Comparison of ENCODE assay signal across 10 mouse cellular contexts in the genomic region with DNA sequence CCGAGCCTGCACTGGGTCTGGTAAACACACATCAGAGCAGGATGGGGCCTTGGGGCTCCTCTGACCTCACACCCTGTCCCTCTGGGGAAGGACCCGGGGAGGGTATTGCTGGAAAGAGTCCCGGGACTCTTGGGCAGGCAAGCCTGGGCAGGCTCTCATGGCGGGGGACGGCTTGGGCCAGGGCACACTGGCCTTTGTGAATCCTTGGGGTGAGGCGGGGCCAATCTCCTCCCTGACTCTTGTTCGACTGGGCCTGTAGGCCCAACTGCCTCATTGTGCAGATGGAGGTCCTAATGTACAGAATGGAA. TPM values are rescaled to one million over a fixed set of nuclear protein-coding genes. Genes with fewer than 3 reads are reported as not detected.
DNase-seq lines count a peak whose midpoint lies in the region; ATAC-seq and TF ChIP-seq lines count a peak whose summit lies in the region.
"Had no signal": no experiment of that assay in that cellular context is flagged by ENCODE, and none has a peak within 500 bp of the region (broad histone marks: within the 10 kb centered on the region; RNA-seq: fewer than 3 reads in every experiment).

No protein-coding gene starts in this region.

- no peak overlapping the region; the same call in 1 of the 2 replicates for H3K27ac ChIP-seq in cerebellum, adult 2 months (ENCODE audit: insufficient read depth, low read length)
- peak overlapping the region; percentile 31; the same call in 1 of the 2 replicates for H3K27ac ChIP-seq in neural tube, embryonic 11.5 days (ENCODE audit: low read depth, low read length)
- H3K27ac ChIP-seq in hindbrain, embryonic 13.5 days = peak overlapping the region; percentile 87
- H3K27ac ChIP-seq in neural tube, embryonic 13.5 days (replicated peaks) = peak overlapping the region; percentile 83

- peak; percentile 13 to 24 for DNase-seq in cerebellum, adult 2 months
- no peak for DNase-seq in cerebellum, postnatal 4 days (ENCODE audit: low spot score in 2 of 2)
- DNase-seq in neural tube, embryonic 11.5 days (ENCODE audit: low spot score) = no peak
- no peak for DNase-seq in neural tube, embryonic 10.5 days (ENCODE audit: extremely low spot score, low spot score)
- DNase-seq in retina, postnatal 1 day = no peak

- WGBS in cerebellum, adult 2 months = 72% methylated on average over 7 of the region's 7 CpGs
- 61% methylated on average over 7 of the region's 7 CpGs for WGBS in neural tube, embryonic 11.5 days
- WGBS in hindbrain, embryonic 13.5 days = 36% methylated on average over 7 of the region's 7 CpGs
- 51% methylated on average over 7 of the region's 7 CpGs for WGBS in neural tube, embryonic 13.5 days

- H3K9ac ChIP-seq in neural tube, embryonic 11.5 days (ENCODE audit: low read length) = peak overlapping the region; percentile 5; the same call in 1 of the 2 replicates
- peak overlapping the region; percentile 53; the same call in 1 of the 2 replicates for H3K9ac ChIP-seq in hindbrain, embryonic 13.5 days
- peak overlapping the region; percentile 27; the same call in 1 of the 2 replicates for H3K9ac ChIP-seq in neural tube, embryonic 13.5 days

- no peaks in the 10 kb centered on the region for H3K36me3 ChIP-seq in neural tube, embryonic 11.5 days (ENCODE audit: control insufficient read depth, insufficient read depth, low read length)
- no peaks in the 10 kb centered on the region for H3K36me3 ChIP-seq in hindbrain, embryonic 13.5 days
- no peaks in the 10 kb centered on the region for H3K36me3 ChIP-seq in neural tube, embryonic 13.5 days

- ATAC-seq in neural tube, embryonic 11.5 days (ENCODE audit: insufficient read depth, low FRiP score, low TSS enrichment) = no peak
- ATAC-seq in hindbrain, embryonic 13.5 days (ENCODE audit: low FRiP score) = no peak
- ATAC-seq in neural tube, embryonic 13.5 days (ENCODE audit: low read depth) = no peak
- ATAC-seq in megakaryocyte progenitor cell, adult 5-6 weeks (replicated peaks; ENCODE audit: poor library complexity) = no peak

- no peak for TF ChIP-seq POLR2A in cerebellum, adult 2 months (IDR thresholded peaks at IDR 0.05; ENCODE audit: borderline replicate concordance, insufficient read depth, low read length)

- H3K4me2 ChIP-seq in neural tube, embryonic 11.5 days (ENCODE audit: low read depth) = no peak overlapping the region
- H3K4me2 ChIP-seq in hindbrain, embryonic 13.5 days = no peak overlapping the region
- no peak overlapping the region for H3K4me2 ChIP-seq in neural tube, embryonic 13.5 days

- no peaks in the 10 kb centered on the region for H3K9me3 ChIP-seq in neural tube, embryonic 11.5 days (ENCODE audit: control insufficient read depth, low read length)
- H3K9me3 ChIP-seq in hindbrain, embryonic 13.5 days = no peaks in the 10 kb centered on the region
- no peaks in the 10 kb centered on the region for H3K9me3 ChIP-seq in neural tube, embryonic 13.5 days

- no peaks in the 10 kb centered on the region for H3K4me1 ChIP-seq in cerebellum, adult 2 months (ENCODE audit: control insufficient read depth, insufficient read depth, low read length)
- H3K4me1 ChIP-seq in neural tube, embryonic 11.5 days (ENCODE audit: control insufficient read depth, insufficient read depth, low read length) = peaks cover 48% of the 10 kb centered on the region
- peaks cover 68% of the 10 kb centered on the region for H3K4me1 ChIP-seq in hindbrain, embryonic 13.5 days (replicated peaks)
- H3K4me1 ChIP-seq in neural tube, embryonic 13.5 days (replicated peaks) = peaks cover 67% of the 10 kb centered on the region

- no peak overlapping the region for H3K4me3 ChIP-seq in cerebellum, adult 2 months (replicated peaks; ENCODE audit: insufficient read depth, low read depth, low read length)
- no peak overlapping the region for H3K4me3 ChIP-seq in neural tube, embryonic 11.5 days (ENCODE audit: low read depth, low read length)
- H3K4me3 ChIP-seq in hindbrain, embryonic 13.5 days = no peak overlapping the region
- no peak overlapping the region for H3K4me3 ChIP-seq in neural tube, embryonic 13.5 days

- no peaks in the 10 kb centered on the region; the same call in 1 of the 2 replicates for H3K27me3 ChIP-seq in cerebellum, adult 2 months (ENCODE audit: control insufficient read depth, insufficient read depth, low read length)
- peaks cover 20% of the 10 kb centered on the region for H3K27me3 ChIP-seq in neural tube, embryonic 11.5 days (ENCODE audit: control insufficient read depth, insufficient read depth, low read length)
- peaks cover 22% of the 10 kb centered on the region for H3K27me3 ChIP-seq in hindbrain, embryonic 13.5 days
- peaks cover 24% of the 10 kb centered on the region for H3K27me3 ChIP-seq in neural tube, embryonic 13.5 days

- TF ChIP-seq CTCF in cerebellum, adult 2 months (IDR thresholded peaks at IDR 0.05; ENCODE audit: borderline replicate concordance, insufficient read depth, low read depth, low read length) = no peak

RNA-seq across cellular contexts. Expression of a gene that starts 5.0 kb away (rescaled TPM):
- polyA plus RNA-seq in cerebellum, adult 2 months (2012; rRNA removed) = 13.9 and 15.7 TPM in 2 replicates
- 2.5 and 3.1 TPM in 2 replicates for polyA plus RNA-seq in neural tube, embryonic 11.5 days (2014; fragmentation: Nextera tagmentation; extraction: Ambion mirVana)
- polyA plus RNA-seq in hindbrain, embryonic 13.5 days (2015; fragmentation: Nextera tagmentation; extraction: Ambion mirVana) = 14.2 and 24.3 TPM in 2 replicates
- polyA plus RNA-seq in neural tube, embryonic 13.5 days (2015; fragmentation: Nextera tagmentation; extraction: Ambion mirVana) = 7.8 and 8.1 TPM in 2 replicates
- total RNA-seq in megakaryocyte progenitor cell, adult 5-6 weeks (2015) = not detected in 2 replicates
- total RNA-seq in megakaryocyte progenitor cell, adult 5-6 weeks (2017) = not detected in 2 replicates

RNA-seq across cellular contexts. Expression of a gene that starts 23.1 kb away (rescaled TPM):
- 104 and 118 TPM in 2 replicates for polyA plus RNA-seq in cerebellum, adult 2 months (2012; rRNA removed)
- 74.3 and 75.5 TPM in 2 replicates for polyA plus RNA-seq in neural tube, embryonic 11.5 days (2014; fragmentation: Nextera tagmentation; extraction: Ambion mirVana)
- polyA plus RNA-seq in hindbrain, embryonic 13.5 days (2015; fragmentation: Nextera tagmentation; extraction: Ambion mirVana) = 94.4 and 97.5 TPM in 2 replicates
- 81.5 and 88.7 TPM in 2 replicates for polyA plus RNA-seq in neural tube, embryonic 13.5 days (2015; fragmentation: Nextera tagmentation; extraction: Ambion mirVana)
- total RNA-seq in megakaryocyte progenitor cell, adult 5-6 weeks (2015) = 29.1 and 44.3 TPM in 2 replicates
- 21.7 and 22.1 TPM in 2 replicates for total RNA-seq in megakaryocyte progenitor cell, adult 5-6 weeks (2017)

RNA-seq across cellular contexts. Expression of a gene that starts 49.4 kb away (rescaled TPM):
- 0.05 TPM in 1 of 2 replicates, not detected in the other for polyA plus RNA-seq in cerebellum, adult 2 months (2012; rRNA removed)
- 0.49 and 0.70 TPM in 2 replicates for polyA plus RNA-seq in neural tube, embryonic 11.5 days (2014; fragmentation: Nextera tagmentation; extraction: Ambion mirVana)
- polyA plus RNA-seq in hindbrain, embryonic 13.5 days (2015; fragmentation: Nextera tagmentation; extraction: Ambion mirVana) = 0.27 and 0.56 TPM in 2 replicates
- 1.1 and 1.2 TPM in 2 replicates for polyA plus RNA-seq in neural tube, embryonic 13.5 days (2015; fragmentation: Nextera tagmentation; extraction: Ambion mirVana)
- total RNA-seq in megakaryocyte progenitor cell, adult 5-6 weeks (2015) = not detected in 2 replicates
- total RNA-seq in megakaryocyte progenitor cell, adult 5-6 weeks (2017) = not detected in 2 replicates
- total RNA-seq: heart, adult 8-10 months; liver, adult 2 months had no signal
- polyA plus RNA-seq: liver, adult 2 months had no signal

RNA-seq across cellular contexts. Expression of a gene that starts 56.1 kb away (rescaled TPM):
- 76.4 and 79.2 TPM in 2 replicates for polyA plus RNA-seq in cerebellum, adult 2 months (2012; rRNA removed)
- polyA plus RNA-seq in neural tube, embryonic 11.5 days (2014; fragmentation: Nextera tagmentation; extraction: Ambion mirVana) = 83.5 and 87.4 TPM in 2 replicates
- 63.7 and 64.4 TPM in 2 replicates for polyA plus RNA-seq in hindbrain, embryonic 13.5 days (2015; fragmentation: Nextera tagmentation; extraction: Ambion mirVana)
- polyA plus RNA-seq in neural tube, embryonic 13.5 days (2015; fragmentation: Nextera tagmentation; extraction: Ambion mirVana) = 64.0 and 64.4 TPM in 2 replicates
- 59.1 and 65.6 TPM in 2 replicates for total RNA-seq in megakaryocyte progenitor cell, adult 5-6 weeks (2015)
- 63.1 and 67.3 TPM in 2 replicates for total RNA-seq in megakaryocyte progenitor cell, adult 5-6 weeks (2017)

Comparison
In these comparisons a context has a peak if more than half of its experiments do, and no peak if none do; other contexts are left out.
1. DNase-seq: peak in cerebellum, adult 2 months (2 of 2); none in cerebellum, postnatal 4 days (0 of 2), neural tube, embryonic 11.5 days (single experiment), neural tube, embryonic 10.5 days (single experiment) and retina, postnatal 1 day (single experiment).
2. Peak in every context shown above with its lines, with median percentiles within 50 percentile points of each other: H3K9ac ChIP-seq.